Mouse (Mus musculus) liver, adult 2 months (tissue): ENCODE measurements at regions not wholly inside any gene's neighbourhood (a gene's known extent, or its start where the extent isn't known, plus 50 kb on each side); places are given as distances from the start of the nearest gene placed in this dataset.

ENCODE experiments used
- CTCF ChIP-seq: fragments of 200-500 bp; IDR thresholded peaks from 2 replicates; pipeline ENCODE4 v1.5.1; 2011; ENCODE audit warnings: low read depth, low read length, control low read depth
- POLR2A ChIP-seq: fragments of 200-500 bp; IDR thresholded peaks from 2 replicates; pipeline ENCODE4 v1.6.1; 2011; ENCODE audit warnings: low read length, control low read depth; ENCODE audit not compliant: insufficient read depth; ENCODE audit errors: extremely low read depth

DNA sequence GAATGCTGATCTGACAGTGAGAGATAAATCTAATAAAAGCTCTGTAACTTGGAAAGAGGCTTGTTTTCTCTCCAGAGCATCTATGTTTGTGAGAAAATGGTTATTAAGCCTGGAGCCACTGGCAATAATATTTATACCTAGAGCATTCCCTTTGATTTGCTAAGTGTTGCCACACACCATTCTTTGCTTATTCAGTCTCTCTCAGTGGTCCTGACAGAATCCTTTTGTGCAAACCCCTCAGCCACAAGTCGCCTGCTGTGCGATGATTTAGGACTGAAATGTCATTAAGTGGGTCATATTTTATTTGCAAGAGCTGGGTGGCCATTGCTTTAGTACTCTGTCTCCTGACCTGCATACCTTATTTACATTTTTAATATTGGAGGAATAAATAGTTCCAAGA lies 160.7 kb downstream of the Trmt11 start:
- TF ChIP-seq CTCF (no peak), POLR2A (no peak)
